Mouse (Mus musculus) thymus, postnatal 14 days (tissue): ENCODE results near the gene Them7.
A peak's percentile ranks its signal among the peaks of the same experiment; 100 is the strongest.

Experiments
- DNase-seq: peaks from one replicate; pipeline ENCODE4 v3.0.0; 2021

The Them7 gene

GRCm38 (mm10) chr2:105235380-105236115 is 11.4 kb downstream of the Them7 start:
- no peak for DNase-seq

GRCm38 (mm10) chr2:105237424-105237823 is 13.3 kb downstream of the Them7 start:
- no peak for DNase-seq

- DNase-seq = no peak
These were observed 13.7 kb downstream of the Them7 start for GRCm38 (mm10) chr2:105237841-105238240.

- no peak for DNase-seq
These were observed 14.7 kb downstream of the Them7 start for GRCm38 (mm10) chr2:105238775-105239174.

- no peak for DNase-seq
These were observed 16.5 kb downstream of the Them7 start for GRCm38 (mm10) chr2:105240631-105241030.

- no peak for DNase-seq
These were observed 18.8 kb downstream of the Them7 start for GRCm38 (mm10) chr2:105242940-105243339.

- no peak for DNase-seq
These were observed 20.6 kb downstream of the Them7 start for GRCm38 (mm10) chr2:105244733-105245132.

GRCm38 (mm10) chr2:105251978-105252377 is 27.9 kb downstream of the Them7 start:
- no peak for DNase-seq

- DNase-seq = no peak
These were observed 28.7 kb downstream of the Them7 start for GRCm38 (mm10) chr2:105252824-105253223.

GRCm38 (mm10) chr2:105255457-105255856 is 31.3 kb downstream of the Them7 start:
- no peak for DNase-seq

- DNase-seq = no peak
These were observed 32.4 kb downstream of the Them7 start for GRCm38 (mm10) chr2:105256427-105257071.

GRCm38 (mm10) chr2:105257376-105257775 is 33.3 kb downstream of the Them7 start:
- DNase-seq = no peak

- DNase-seq = no peak
These were observed 37.2 kb downstream of the Them7 start for GRCm38 (mm10) chr2:105261335-105261734.

- no peak for DNase-seq
These were observed 39.1 kb downstream of the Them7 start for GRCm38 (mm10) chr2:105263219-105263618.

- DNase-seq = no peak
These were observed 58.4 kb downstream of the Them7 start for GRCm38 (mm10) chr2:105282407-105283077.

- no peak for DNase-seq
These were observed 59.7 kb downstream of the Them7 start for GRCm38 (mm10) chr2:105283811-105284210.

GRCm38 (mm10) chr2:105284855-105285254 is 60.7 kb downstream of the Them7 start:
- no peak for DNase-seq

- no peak for DNase-seq
These were observed 71.7 kb downstream of the Them7 start for GRCm38 (mm10) chr2:105295823-105296222.

- DNase-seq = peak; percentile 18
These were observed 74.8 kb downstream of the Them7 start for GRCm38 (mm10) chr2:105298888-105299287.

- no peak for DNase-seq
These were observed 77.0 kb downstream of the Them7 start for GRCm38 (mm10) chr2:105301082-105301481.

GRCm38 (mm10) chr2:105301531-105301930 is 77.4 kb downstream of the Them7 start:
- no peak for DNase-seq

- no peak for DNase-seq
These were observed 79.9 kb downstream of the Them7 start for GRCm38 (mm10) chr2:105303962-105304514.

GRCm38 (mm10) chr2:105305876-105306275 is 81.8 kb downstream of the Them7 start:
- DNase-seq = no peak

- peak; percentile 5 for DNase-seq
These were observed 87.3 kb downstream of the Them7 start for GRCm38 (mm10) chr2:105311414-105311813.
